Mouse (Mus musculus) heart, embryonic 10.5 days (tissue): ENCODE results near the gene Olfr933. TPM values are rescaled to one million over a fixed set of nuclear protein-coding genes. Genes with fewer than 3 reads are reported as not detected.

Source experiments
- DNase-seq: peaks from one replicate; pipeline ENCODE4 v3.0.0-alpha.2; 2017; ENCODE audit warnings: low spot score
- H3K27ac ChIP-seq: fragments of 300-500 bp; sonication (generic); 2 replicates; pipeline ENCODE4 v1.5.1; 2016; ENCODE audit warnings: mild to moderate bottlenecking
- H3K27me3 ChIP-seq: fragments of 300-500 bp; sonication (generic); 2 replicates; pipeline ENCODE4 v1.6.1; 2016; ENCODE audit warnings: mild to moderate bottlenecking; ENCODE audit not compliant: poor library complexity, insufficient read depth, severe bottlenecking
- H3K36me3 ChIP-seq: fragments of 300-500 bp; sonication (generic); 2 replicates; pipeline ENCODE4 v1.6.1; 2016; ENCODE audit warnings: mild to moderate bottlenecking, moderate library complexity
- H3K4me1 ChIP-seq: fragments of 300-500 bp; sonication (generic); 2 replicates; pipeline ENCODE4 v1.6.1; 2016; ENCODE audit warnings: mild to moderate bottlenecking
- H3K4me3 ChIP-seq: fragments of 300-500 bp; sonication (generic); 2 replicates; pipeline ENCODE4 v1.5.1; 2016; ENCODE audit warnings: mild to moderate bottlenecking, moderate library complexity
- H3K9me3 ChIP-seq: fragments of 300-500 bp; sonication (generic); 2 replicates; pipeline ENCODE4 v1.6.1; 2016; ENCODE audit warnings: mild to moderate bottlenecking, moderate library complexity
- WGBS: fragments of 180-500 bp; shearing (Covaris S2); methylation state at CpG from one replicate; pipeline ENCODE4 v1.1.7; 2016; 5-methylcytosine and 5-hydroxymethylcytosine counted together
- polyA plus RNA-seq: library from polyadenylated mRNA; unstranded; fragments of >200 nt; fragmentation: Nextera tagmentation; extraction: Ambion mirVana; gene quantifications from 2 replicates; pipeline ENCODE4 v1.2.1, GENCODE M21; 2016

Olfr933 gene
- not detected in 2 replicates for polyA plus RNA-seq

DNA sequence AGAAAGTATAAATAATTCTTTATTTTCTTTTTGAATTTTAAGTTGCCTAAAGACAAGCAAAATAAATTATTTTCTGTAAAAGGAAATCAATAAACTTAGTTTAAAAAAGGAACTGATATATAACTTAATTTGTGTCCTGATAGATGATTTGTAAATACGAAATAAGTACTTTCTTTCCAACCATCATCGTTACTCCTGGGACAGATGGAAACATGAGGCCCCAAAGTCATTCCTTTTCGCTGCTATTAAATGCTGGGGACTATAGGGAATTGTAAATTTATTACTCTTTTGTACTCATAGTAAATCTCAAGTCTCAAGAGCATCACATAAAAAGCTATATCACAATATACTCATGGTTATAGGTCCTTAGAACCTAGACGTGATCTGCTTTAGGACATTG lies at the start of gene Olfr933:
Gene Olfr933 (plus strand): TSS at position 301 of the 400 bp plus-strand sequence.
- Histone ChIP-seq H3K9me3 (no peaks in the 10 kb centered on the region), H3K4me1 (no peaks in the 10 kb centered on the region), H3K4me3 (no peak within 1 kb of the TSS), H3K36me3 (no peaks in the 10 kb centered on the region), H3K27ac (no peak within 1 kb of the TSS), H3K27me3 (no peaks in the 10 kb centered on the region)
- no peak for DNase-seq
- 82% methylated on average over 4 of the region's 4 CpGs for WGBS

DNA sequence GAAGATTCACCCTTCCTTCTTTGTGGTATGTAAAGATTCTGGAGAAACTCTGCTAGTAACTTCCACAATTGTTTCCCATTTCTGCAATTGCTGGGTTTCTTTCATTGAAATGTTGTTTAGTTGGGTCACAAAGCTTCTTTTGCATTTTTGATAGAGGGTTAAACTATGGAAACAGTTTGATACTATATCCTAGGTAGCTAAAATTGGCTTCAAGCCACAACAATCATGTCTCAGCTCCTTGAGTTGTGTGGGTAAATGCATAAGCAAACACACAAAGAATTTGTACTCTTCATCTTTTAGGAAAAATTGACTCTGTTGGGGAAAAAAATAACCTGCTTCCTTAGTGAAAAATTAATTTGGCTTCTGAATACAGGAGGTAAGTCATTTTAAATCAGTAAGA lies 42.6 kb upstream of the Olfr933 start, which contains the start of gene Olfr930:
Gene Olfr930 (plus strand): TSS at position 301 of the 400 bp plus-strand sequence.
- no peaks in the 10 kb centered on the region for H3K9me3 ChIP-seq
- H3K4me1 ChIP-seq: no peaks in the 10 kb centered on the region
- H3K4me3 ChIP-seq: no peak within 1 kb of the TSS
- no peak within 1 kb of the TSS for H3K27ac ChIP-seq
- no peak for DNase-seq
- H3K27me3 ChIP-seq: no peaks in the 10 kb centered on the region
- no peaks in the 10 kb centered on the region for H3K36me3 ChIP-seq

GRCm38 (mm10) chr9:38953401-38954123 lies 18.6 kb upstream of the Olfr933 start:
- Histone ChIP-seq H3K36me3 (no peaks in the 10 kb centered on the region), H3K27me3 (no peaks in the 10 kb centered on the region), H3K9me3 (no peaks in the 10 kb centered on the region), H3K4me1 (no peaks in the 10 kb centered on the region), H3K27ac (no peak overlapping the region), H3K4me3 (no peak overlapping the region)
- WGBS: 82% methylated on average over 7 of the region's 7 CpGs
- no peak for DNase-seq

DNA sequence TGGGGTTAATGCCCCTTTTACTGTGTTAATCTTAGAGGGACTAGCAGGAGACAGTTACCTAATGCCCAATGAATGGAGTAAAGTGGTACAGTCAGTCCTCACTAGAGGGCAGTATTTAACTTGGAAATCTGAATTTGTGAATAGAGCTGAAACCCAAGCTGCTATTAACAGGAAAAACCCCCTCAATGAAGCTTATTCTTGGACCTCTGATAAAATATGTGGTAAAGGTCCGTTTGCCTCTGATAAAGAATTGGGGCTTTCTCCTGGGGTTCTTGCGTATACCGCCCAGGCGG lies 18.0 kb upstream of the Olfr933 start:
- no peaks in the 10 kb centered on the region for H3K36me3 ChIP-seq
- H3K4me1 ChIP-seq: no peaks in the 10 kb centered on the region
- H3K27ac ChIP-seq: no peak overlapping the region
- H3K27me3 ChIP-seq: no peaks in the 10 kb centered on the region
- 75% methylated on average over 4 of the region's 4 CpGs for WGBS
- no peak for DNase-seq
- H3K4me3 ChIP-seq: no peak overlapping the region
- no peaks in the 10 kb centered on the region for H3K9me3 ChIP-seq

GRCm38 (mm10) chr9:38988215-38988614 lies 16.1 kb downstream of the Olfr933 start, which contains the start of gene Olfr934:
TSS of gene Olfr934 (minus strand) at chr9:38988315.
- Histone ChIP-seq H3K4me1 (no peaks in the 10 kb centered on the region), H3K27me3 (no peaks in the 10 kb centered on the region), H3K4me3 (no peak within 1 kb of the TSS), H3K27ac (no peak within 1 kb of the TSS), H3K36me3 (no peaks in the 10 kb centered on the region), H3K9me3 (no peaks in the 10 kb centered on the region)
- 87% methylated on average over 2 of the region's 2 CpGs for WGBS
- no peak for DNase-seq

DNA sequence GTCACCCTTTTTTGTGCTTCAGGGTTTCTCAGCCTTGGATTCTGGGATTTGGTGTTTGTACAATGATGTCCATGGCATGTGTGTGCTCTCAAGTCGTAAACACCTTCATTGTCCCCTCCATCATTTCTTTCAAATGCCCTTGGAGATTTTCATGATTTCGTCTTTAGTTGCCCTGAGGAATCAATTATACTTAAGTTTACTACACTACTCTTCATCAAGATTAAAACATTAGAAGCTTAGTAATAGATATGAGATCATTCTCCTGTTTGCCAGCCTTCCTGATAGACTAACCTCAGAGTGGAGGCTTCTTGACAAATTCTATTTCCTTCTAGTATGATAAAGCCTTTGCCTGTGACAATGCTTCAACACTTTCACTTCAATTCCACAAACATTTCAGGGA lies 27.5 kb downstream of the Olfr933 start, which contains the start of gene Olfr935:
Gene Olfr935 (minus strand): TSS at position 101 of the 400 bp plus-strand sequence.
- Histone ChIP-seq H3K4me1 (no peaks in the 10 kb centered on the region), H3K27me3 (no peaks in the 10 kb centered on the region), H3K36me3 (no peaks in the 10 kb centered on the region), H3K4me3 (no peak within 1 kb of the TSS), H3K27ac (no peak within 1 kb of the TSS), H3K9me3 (no peaks in the 10 kb centered on the region)
- no peak for DNase-seq
- WGBS: 81% methylated on average over 2 of the region's 2 CpGs

DNA sequence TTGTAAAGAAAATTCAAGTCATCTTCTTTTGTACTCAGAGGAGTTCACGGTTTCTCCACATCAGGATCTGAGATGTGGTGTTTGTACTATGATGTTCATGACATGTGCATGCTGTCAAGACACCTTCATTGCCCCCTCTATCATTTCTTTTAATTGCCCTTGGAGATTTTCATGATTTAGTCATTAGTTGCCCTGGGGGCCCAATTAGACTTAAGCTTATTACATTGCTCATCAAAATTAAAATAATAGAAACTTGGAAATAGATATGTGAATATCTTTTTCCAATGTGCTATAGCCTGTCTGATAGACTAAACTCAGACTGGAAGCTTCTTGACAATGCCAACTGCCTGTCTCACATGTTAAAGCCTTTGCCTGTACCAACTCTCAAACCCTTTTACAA lies 51.2 kb downstream of the Olfr933 start, which contains the start of gene Olfr146:
Gene Olfr146 (minus strand): TSS at position 101 of the 400 bp plus-strand sequence.
- H3K27ac ChIP-seq: no peak within 1 kb of the TSS
- DNase-seq: no peak
- no peak within 1 kb of the TSS for H3K4me3 ChIP-seq
- no peaks in the 10 kb centered on the region for H3K9me3 ChIP-seq
- no peaks in the 10 kb centered on the region for H3K27me3 ChIP-seq
- H3K4me1 ChIP-seq: no peaks in the 10 kb centered on the region
- H3K36me3 ChIP-seq: no peaks in the 10 kb centered on the region
- 75% methylated on average over 1 of the region's 1 CpGs for WGBS

Other genes with a start within 250 kb of the Olfr933 start
- 0.03 TPM in 1 of 2 replicates, not detected in the other for gene Olfr920, start 220.0 kb upstream of the Olfr933 start, polyA plus RNA-seq
- not detected in 2 replicates for gene Olfr921, start 199.2 kb upstream of the Olfr933 start, polyA plus RNA-seq
- not detected in 2 replicates for gene Olfr922, start 157.7 kb upstream of the Olfr933 start, polyA plus RNA-seq
- gene Olfr923, start 145.8 kb upstream of the Olfr933 start, polyA plus RNA-seq: not detected in 2 replicates
- not detected in 2 replicates for gene Olfr924, start 127.9 kb upstream of the Olfr933 start, polyA plus RNA-seq
- gene Olfr26, start 117.3 kb upstream of the Olfr933 start, polyA plus RNA-seq: not detected in 2 replicates
- gene Olfr926, start 95.2 kb upstream of the Olfr933 start, polyA plus RNA-seq: not detected in 2 replicates
- not detected in 2 replicates for gene Olfr930, start 42.5 kb upstream of the Olfr933 start, polyA plus RNA-seq
- not detected in 2 replicates for gene Olfr934, start 16.0 kb downstream of the Olfr933 start, polyA plus RNA-seq
- not detected in 2 replicates for gene Olfr935, start 27.4 kb downstream of the Olfr933 start, polyA plus RNA-seq
- gene Olfr146, start 51.1 kb downstream of the Olfr933 start, polyA plus RNA-seq: not detected in 2 replicates
- not detected in 2 replicates for gene Olfr937, start 92.6 kb downstream of the Olfr933 start, polyA plus RNA-seq
- gene Olfr938, start 106.6 kb downstream of the Olfr933 start, polyA plus RNA-seq: not detected in 2 replicates
- not detected in 2 replicates for gene Olfr27, start 155.8 kb downstream of the Olfr933 start, polyA plus RNA-seq
- gene Olfr943, start 194.0 kb downstream of the Olfr933 start, polyA plus RNA-seq: not detected in 2 replicates
- not detected in 2 replicates for gene Olfr944, start 229.6 kb downstream of the Olfr933 start, polyA plus RNA-seq